Mouse (Mus musculus) ES-Bruce4 (cell line): Measurements from ENCODE around the gene Gab3. TPM values are rescaled to one million over a fixed set of nuclear protein-coding genes. Genes with fewer than 3 reads are reported as not detected.

Experiments used
- H3K27ac ChIP-seq: 2 replicates; pipeline ENCODE4 v1.5.1; 2012; ENCODE audit warnings: low read length, inconsistent platforms; ENCODE audit not compliant: insufficient read depth
- H3K27me3 ChIP-seq: 2 replicates; pipeline ENCODE4 v1.6.1; 2012; ENCODE audit warnings: mild to moderate bottlenecking, low read length, inconsistent platforms; ENCODE audit not compliant: control insufficient read depth, poor library complexity, insufficient read depth, severe bottlenecking
- H3K36me3 ChIP-seq: 2 replicates; pipeline ENCODE4 v1.6.1; 2012; ENCODE audit warnings: inconsistent platforms, mild to moderate bottlenecking, low read length, moderate library complexity; ENCODE audit not compliant: control insufficient read depth, poor library complexity, insufficient read depth, severe bottlenecking
- H3K4me1 ChIP-seq: one replicate; pipeline ENCODE4 v1.8.1; 2011; ENCODE audit warnings: low read length; ENCODE audit not compliant: control insufficient read depth, insufficient read depth
- H3K4me3 ChIP-seq: 2 replicates; pipeline ENCODE4 v1.5.1; 2011; ENCODE audit warnings: low read depth, mild to moderate bottlenecking, low read length
- H3K9ac ChIP-seq: 2 replicates; pipeline ENCODE4 v1.6.1; 2012; ENCODE audit warnings: low read depth, mild to moderate bottlenecking, inconsistent platforms; ENCODE audit not compliant: poor library complexity, severe bottlenecking
- H3K9me3 ChIP-seq: replicated peaks from 2 replicates; pipeline ENCODE4 v1.6.1; 2012; ENCODE audit warnings: mild to moderate bottlenecking, low read length, inconsistent platforms; ENCODE audit not compliant: control insufficient read depth, poor library complexity, insufficient read depth, severe bottlenecking
- CTCF ChIP-seq: IDR thresholded peaks from one replicate; pipeline ENCODE4 v1.8.1; 2011; ENCODE audit warnings: low read depth, low read length
- EP300 ChIP-seq: IDR thresholded peaks from 2 replicates; pipeline ENCODE4 v1.6.1; 2011; ENCODE audit warnings: low read depth, low read length; ENCODE audit not compliant: insufficient read depth
- POLR2A ChIP-seq: IDR thresholded peaks from one replicate; pipeline ENCODE4 v1.8.1; 2011; ENCODE audit warnings: low read length; ENCODE audit not compliant: insufficient read depth
- polyA plus RNA-seq: library from polyadenylated mRNA; stranded (reverse); fragments of >200 nt; gene quantifications from 2 replicates; pipeline ENCODE4 v1.2.4, GENCODE M21; 2011; ENCODE audit warnings: low read depth; ENCODE audit not compliant: missing spikeins, insufficient read depth, insufficient read length

The Gab3 gene
- polyA plus RNA-seq, 1 experiment, result 0.46 TPM

GRCm38 (mm10) chrX:75083982-75084773 lies 1.1 kb downstream of the Gab3 start:
- no peak for TF ChIP-seq EP300
- no peak for TF ChIP-seq CTCF
- no peak for TF ChIP-seq POLR2A
- Histone ChIP-seq H3K9ac (no peak overlapping the region), H3K27ac (no peak overlapping the region), H3K9me3 (no peaks in the 10 kb centered on the region), H3K4me1 (no peaks in the 10 kb centered on the region), H3K4me3 (peak overlapping the region; percentile 53), H3K36me3 (no peaks in the 10 kb centered on the region), H3K27me3 (no peaks in the 10 kb centered on the region)

GRCm38 (mm10) chrX:75082351-75082750 lies 2.9 kb downstream of the Gab3 start:
- TF ChIP-seq EP300, result no peak
- Histone ChIP-seq H3K36me3 (no peaks in the 10 kb centered on the region), H3K9ac (no peak overlapping the region), H3K27me3 (no peaks in the 10 kb centered on the region), H3K27ac (no peak overlapping the region), H3K9me3 (no peaks in the 10 kb centered on the region), H3K4me3 (no peak overlapping the region), H3K4me1 (no peaks in the 10 kb centered on the region)

- H3K36me3 ChIP-seq, result no peaks in the 10 kb centered on the region
- H3K9me3 ChIP-seq, result no peaks in the 10 kb centered on the region
- no peak overlapping the region for H3K9ac ChIP-seq
- no peaks in the 10 kb centered on the region for H3K4me1 ChIP-seq
- no peak overlapping the region for H3K4me3 ChIP-seq
- H3K27ac ChIP-seq, result no peak overlapping the region
- TF ChIP-seq POLR2A (no peak), EP300 (no peak), CTCF (no peak)
- no peaks in the 10 kb centered on the region for H3K27me3 ChIP-seq
These were observed 29.0 kb downstream of the Gab3 start for GRCm38 (mm10) chrX:75056120-75056775.

GRCm38 (mm10) chrX:75046921-75047635 lies 38.2 kb downstream of the Gab3 start:
- Histone ChIP-seq H3K4me1 (no peaks in the 10 kb centered on the region), H3K27ac (no peak overlapping the region), H3K27me3 (no peaks in the 10 kb centered on the region), H3K9ac (no peak overlapping the region), H3K9me3 (no peaks in the 10 kb centered on the region), H3K36me3 (no peaks in the 10 kb centered on the region), H3K4me3 (no peak overlapping the region)
- no peak for TF ChIP-seq CTCF
- no peak for TF ChIP-seq POLR2A
- TF ChIP-seq EP300, result no peak

- no peak overlapping the region for H3K9ac ChIP-seq
- H3K27me3 ChIP-seq, result no peaks in the 10 kb centered on the region
- no peak overlapping the region for H3K27ac ChIP-seq
- no peak for TF ChIP-seq CTCF
- no peak for TF ChIP-seq POLR2A
- no peak for TF ChIP-seq EP300
- no peaks in the 10 kb centered on the region for H3K4me1 ChIP-seq
- H3K36me3 ChIP-seq, result no peaks in the 10 kb centered on the region
- no peaks in the 10 kb centered on the region for H3K9me3 ChIP-seq
- H3K4me3 ChIP-seq, result no peak overlapping the region
These were observed 39.3 kb downstream of the Gab3 start for GRCm38 (mm10) chrX:75045931-75046330.

- Histone ChIP-seq H3K9me3 (no peaks in the 10 kb centered on the region), H3K4me1 (no peaks in the 10 kb centered on the region), H3K27me3 (no peaks in the 10 kb centered on the region), H3K4me3 (no peak overlapping the region), H3K27ac (no peak overlapping the region), H3K9ac (no peak overlapping the region), H3K36me3 (no peaks in the 10 kb centered on the region)
- TF ChIP-seq CTCF, result no peak
- TF ChIP-seq POLR2A, result no peak
- TF ChIP-seq EP300, result no peak
These were observed 40.7 kb downstream of the Gab3 start for GRCm38 (mm10) chrX:75044595-75044994.
